Mouse (Mus musculus) central nervous system, embryonic 14 days (tissue): ENCODE results near the gene C130079G13Rik. TPM values are rescaled to one million over a fixed set of nuclear protein-coding genes. Genes with fewer than 3 reads are reported as not detected.

ENCODE experiments used
- polyA plus RNA-seq: library from polyadenylated mRNA; depleted of rRNA; stranded (reverse); fragments of >200 nt; gene quantifications from 2 replicates; pipeline ENCODE4 v1.2.3, GENCODE M21; 2012; rRNA removed

C130079G13Rik gene
- polyA plus RNA-seq: 0.03 TPM in 1 of 2 replicates, not detected in the other

GRCm38 (mm10) chr3:59924914-59925313, at the start of gene C130079G13Rik:
C130079G13Rik (plus strand) TSS chr3:59925214.

Other genes starting within 250 kb of the C130079G13Rik start
- not detected in 2 replicates for gene Gm5538, start 195.4 kb upstream of the C130079G13Rik start, polyA plus RNA-seq
- not detected in 2 replicates for gene Gm8298, start 64.2 kb upstream of the C130079G13Rik start, polyA plus RNA-seq
- 0.11 TPM in 1 of 2 replicates, not detected in the other for gene Aadacl2, start 81.5 kb downstream of the C130079G13Rik start, polyA plus RNA-seq
- gene Aadac, start 100.5 kb downstream of the C130079G13Rik start, polyA plus RNA-seq: 0.20 TPM in 1 of 2 replicates, not detected in the other
- gene Sucnr1, start 156.7 kb downstream of the C130079G13Rik start, polyA plus RNA-seq: 0.02 and 0.10 TPM in 2 replicates